Mouse (Mus musculus): ENCODE measurements around the gene Olfr213.
"Not testable (repeated sequence)": the region's sequence is repeated elsewhere in the genome, so short reads cannot be mapped to it uniquely, and the experiment has no call there.

Gene Olfr213

DNA sequence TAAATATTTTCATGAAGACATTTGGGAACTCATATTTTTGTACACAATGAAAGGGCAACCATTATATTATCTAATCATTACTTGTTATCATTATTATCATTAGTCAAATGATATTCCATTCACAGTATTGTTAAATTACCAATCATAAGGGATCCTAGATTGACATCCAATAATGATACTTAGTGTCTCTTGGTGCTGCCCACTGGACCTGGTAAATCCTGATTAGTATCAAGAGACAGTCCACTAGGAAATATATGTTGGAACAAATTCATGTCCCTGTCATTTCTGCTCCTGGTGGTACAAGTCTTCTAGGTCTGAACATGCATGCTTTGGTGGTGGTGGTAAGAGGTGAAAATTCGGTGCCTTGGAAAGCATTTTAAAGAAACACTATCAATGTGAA lies at the start of gene Olfr213:
Gene Olfr213, plus strand, starts transcription at position 301 of the 400 bp plus-strand sequence.
- DNase-seq (ENCODE audit: inconsistent ontology term): no peak

GRCm38 (mm10) chr6:116488791-116489190 lies 49.5 kb upstream of the Olfr213 start, which contains the start of gene Olfr211:
TSS of gene Olfr211 (plus strand) at chr6:116489091.
- DNase-seq (ENCODE audit: inconsistent ontology term): peak; percentile 6

DNA sequence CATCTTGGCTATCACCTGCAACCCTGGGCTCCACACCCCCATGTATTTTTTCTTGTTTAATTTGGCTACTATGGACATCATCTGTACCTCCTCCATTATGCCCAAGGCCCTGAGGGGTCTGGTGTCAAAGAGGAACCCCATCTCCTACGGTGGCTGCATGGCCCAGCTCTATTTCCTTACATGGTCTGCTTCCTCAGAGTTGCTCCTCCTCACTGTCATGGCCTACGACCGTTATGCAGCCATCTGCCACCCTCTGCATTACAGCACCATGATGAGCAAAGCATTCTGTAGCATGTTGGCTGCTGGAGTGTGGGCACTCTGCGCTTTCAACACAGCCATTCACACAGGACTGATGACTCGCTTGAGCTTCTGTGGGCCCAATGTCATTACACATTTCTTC lies 44.5 kb upstream of the Olfr213 start:
- no peak for DNase-seq (ENCODE audit: inconsistent ontology term)

DNA sequence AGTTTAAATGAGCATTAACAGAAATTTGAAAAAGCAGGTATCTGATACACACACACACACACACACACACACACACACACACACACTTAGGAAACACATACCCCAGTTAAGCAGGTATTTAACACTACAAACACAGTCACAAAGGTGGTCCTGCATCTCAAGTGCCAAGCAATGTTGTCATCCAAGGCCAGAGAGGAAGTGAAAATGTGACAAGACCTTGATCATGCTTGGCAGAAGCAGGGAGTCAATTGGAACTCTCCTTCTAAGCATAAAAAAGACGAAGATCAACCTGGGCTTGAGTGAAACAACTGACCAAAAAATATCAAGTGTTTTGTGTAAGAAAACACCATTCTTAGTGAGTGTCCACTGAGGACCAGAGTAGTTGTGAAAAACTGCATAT lies 42.3 kb upstream of the Olfr213 start:
- no peak for DNase-seq (ENCODE audit: inconsistent ontology term)

DNA sequence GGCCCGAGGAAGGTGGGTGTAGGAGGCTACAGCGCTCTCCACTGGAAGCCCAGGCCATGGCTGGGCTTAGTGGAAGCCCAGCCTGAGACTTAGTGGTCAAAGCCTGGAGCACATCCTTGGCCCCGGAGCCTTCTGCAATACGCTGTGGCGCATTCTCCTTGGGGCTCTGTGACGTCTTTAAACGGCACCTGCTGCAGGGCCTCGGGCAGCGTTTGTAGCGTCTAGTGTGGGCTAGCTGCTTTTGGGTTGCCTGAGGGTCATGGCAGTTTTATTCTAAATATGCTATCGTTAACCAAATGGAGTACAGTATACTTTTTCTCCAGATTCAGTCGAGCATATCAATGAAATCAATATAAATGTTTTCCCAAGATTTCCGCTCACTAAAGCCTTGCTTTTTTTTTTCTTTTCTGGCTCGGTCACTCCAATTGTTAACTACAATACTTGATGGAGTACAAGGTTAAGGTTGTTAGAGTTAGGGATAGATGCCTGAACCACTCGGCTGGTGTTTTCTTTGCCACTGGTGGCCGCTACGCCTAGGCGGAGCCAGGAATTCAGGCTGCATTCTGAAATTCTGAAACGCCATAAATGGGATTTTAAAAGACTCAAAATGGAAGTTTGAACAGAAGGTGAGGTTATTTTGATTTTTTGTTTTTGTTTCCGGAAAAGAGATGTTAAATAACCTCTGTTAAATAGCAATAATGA lies 31.8 kb upstream of the Olfr213 start, which contains the start of gene Olfr212:
Gene Olfr212, plus strand, starts transcription at position 215 of the 702 bp plus-strand sequence.
- not testable (repeated sequence) for DNase-seq (ENCODE audit: inconsistent ontology term)

GRCm38 (mm10) chr6:116514832-116515231 lies 23.4 kb upstream of the Olfr213 start:
- DNase-seq (ENCODE audit: inconsistent ontology term): no peak

- DNase-seq (ENCODE audit: inconsistent ontology term): no peak
Measured at GRCm38 (mm10) chr6:116542500-116542899, 4.2 kb downstream of the Olfr213 start.

DNA sequence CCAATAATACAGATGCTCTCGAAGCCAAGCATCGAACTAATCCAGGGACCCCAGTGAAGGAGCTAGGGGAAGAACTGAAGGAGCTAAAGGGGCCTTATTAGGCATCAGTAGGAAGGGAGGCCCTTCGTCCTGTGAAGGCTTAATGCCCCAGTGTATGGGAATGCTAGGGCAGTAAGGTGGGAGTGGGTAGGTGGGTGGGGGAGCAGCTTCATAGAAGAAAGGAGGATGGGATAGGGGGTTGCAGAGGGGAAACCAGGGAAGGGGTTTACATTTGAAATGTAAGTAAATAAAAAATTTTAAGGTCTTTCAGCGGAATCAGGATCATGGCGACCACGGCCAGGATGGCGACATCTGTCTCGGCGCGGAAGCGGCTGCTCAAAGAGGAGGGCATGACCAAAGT lies 12.6 kb downstream of the Olfr213 start, which contains the start of gene Gm5580:
Gene Gm5580, plus strand, starts transcription at position 301 of the 400 bp plus-strand sequence.
- not testable (repeated sequence) for DNase-seq (ENCODE audit: inconsistent ontology term)

DNA sequence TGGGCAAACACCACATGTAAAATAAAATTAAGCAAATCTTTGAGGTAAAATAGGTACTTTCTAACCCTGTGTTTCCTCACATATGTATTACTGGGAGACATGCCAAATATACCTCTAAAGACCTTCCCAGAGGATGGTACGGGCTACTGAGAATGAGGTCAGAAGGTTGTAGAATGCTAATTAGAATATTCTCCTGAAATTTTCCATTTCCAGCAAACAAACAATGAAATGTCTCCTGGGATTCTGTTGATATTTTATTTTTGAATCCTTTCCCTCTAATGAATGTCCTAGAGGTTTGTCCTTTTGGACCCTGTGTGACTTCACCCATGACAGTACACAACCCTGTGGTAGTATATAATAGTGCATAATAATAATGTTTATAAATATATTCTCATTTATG lies 15.7 kb downstream of the Olfr213 start, which contains the start of gene Olfr214:
Gene Olfr214, plus strand, starts transcription at position 301 of the 400 bp plus-strand sequence.
- DNase-seq (ENCODE audit: inconsistent ontology term): no peak

GRCm38 (mm10) chr6:116554952-116555351 lies 16.7 kb downstream of the Olfr213 start:
- no peak for DNase-seq (ENCODE audit: inconsistent ontology term)

- DNase-seq (ENCODE audit: inconsistent ontology term): peak; percentile 7
Measured at GRCm38 (mm10) chr6:116569834-116570233, 31.6 kb downstream of the Olfr213 start.

DNA sequence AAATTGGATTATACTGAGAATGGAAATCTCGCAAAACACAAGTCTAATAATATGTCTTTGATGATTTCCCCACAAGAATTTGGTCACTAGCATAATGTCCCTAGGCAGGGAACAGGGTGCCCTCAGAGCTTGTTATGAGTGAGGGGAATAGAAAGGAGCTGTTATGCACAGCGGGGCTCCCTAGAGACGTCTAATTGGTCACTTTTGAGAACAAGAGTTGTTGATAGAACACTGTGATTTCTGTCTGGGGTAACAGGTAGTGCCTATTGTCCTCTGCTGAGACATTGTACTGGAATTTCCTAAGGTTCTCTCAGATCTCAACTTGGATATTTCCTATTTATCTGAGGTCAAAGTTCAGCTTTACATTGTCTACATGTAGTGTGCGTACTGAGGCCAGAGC lies 45.8 kb downstream of the Olfr213 start, which contains the start of gene Olfr215:
Gene Olfr215, minus strand, starts transcription at position 101 of the 400 bp plus-strand sequence.
- peak; percentile 75 for DNase-seq (ENCODE audit: inconsistent ontology term)
